Mouse (Mus musculus) intestine, postnatal 0 days (tissue): Measurements from ENCODE around the gene Bola2. TPM values are rescaled to one million over a fixed set of nuclear protein-coding genes. Genes with fewer than 3 reads are reported as not detected.
"Not testable (repeated sequence)": the region's sequence is repeated elsewhere in the genome, so short reads cannot be mapped to it uniquely, and the experiment has no call there.

Experiments
- ATAC-seq: fragments of 200-750 bp; cut with Nextera tagmentation; 2 replicates; pipeline ENCODE4 v1.8.0; 2017; ENCODE audit warnings: mild to moderate bottlenecking, moderate TSS enrichment, moderate library complexity
- H3K27ac ChIP-seq: fragments of 300-500 bp; sonication (generic); 2 replicates; pipeline ENCODE4 v1.5.1; 2014; ENCODE audit warnings: mild to moderate bottlenecking, low read depth, low read length, moderate library complexity
- H3K27me3 ChIP-seq: fragments of 300-500 bp; sonication (generic); replicated peaks from 2 replicates; pipeline ENCODE4 v1.6.1; 2014; ENCODE audit warnings: low read length, mixed read lengths; ENCODE audit not compliant: control insufficient read depth, insufficient read depth
- H3K36me3 ChIP-seq: fragments of 300-500 bp; sonication (generic); 2 replicates; pipeline ENCODE4 v1.6.1; 2014; ENCODE audit warnings: mild to moderate bottlenecking, moderate library complexity; ENCODE audit not compliant: control insufficient read depth, insufficient read depth
- H3K4me1 ChIP-seq: fragments of 300-500 bp; sonication (generic); replicated peaks from 2 replicates; pipeline ENCODE4 v1.6.1; 2014; ENCODE audit warnings: antibody characterized with exemption, low read length, mixed read lengths; ENCODE audit not compliant: control insufficient read depth, insufficient read depth
- H3K4me2 ChIP-seq: fragments of 300-500 bp; sonication (generic); replicated peaks from 2 replicates; pipeline ENCODE4 v1.6.1; 2014; ENCODE audit warnings: low read depth, mild to moderate bottlenecking, moderate library complexity
- H3K4me3 ChIP-seq: fragments of 300-500 bp; sonication (generic); 2 replicates; pipeline ENCODE4 v1.5.1; 2014; ENCODE audit warnings: low read depth, low read length
- H3K9ac ChIP-seq: fragments of 300-500 bp; sonication (generic); 2 replicates; pipeline ENCODE4 v1.6.1; 2014; ENCODE audit warnings: mild to moderate bottlenecking, low read depth, low read length
- H3K9me3 ChIP-seq: fragments of 300-500 bp; sonication (generic); 2 replicates; pipeline ENCODE4 v1.6.1; 2016; ENCODE audit warnings: mixed run types; ENCODE audit not compliant: control insufficient read depth
- CTCF ChIP-seq: sonication (generic); IDR thresholded peaks from 2 replicates; pipeline ENCODE4 v1.5.1; 2016; ENCODE audit warnings: low read depth, mild to moderate bottlenecking, control low read depth, antibody characterized with exemption, moderate library complexity
- WGBS: fragments of 180-500 bp; shearing (Covaris S2); extraction: QIAGEN DNeasy Blood & Tissue Kit; methylation state at CpG from one replicate; pipeline ENCODE4 v1.1.7; 2014; 5-methylcytosine and 5-hydroxymethylcytosine counted together
- polyA plus RNA-seq: library from polyadenylated mRNA; unstranded; fragments of >200 nt; fragmentation: Nextera tagmentation; extraction: Ambion mirVana; gene quantifications from 2 replicates; pipeline ENCODE4 v1.2.1, GENCODE M21; 2015

Bola2 gene
- polyA plus RNA-seq, 1 experiment from 2014 or later = 80.4 TPM

GRCm38 (mm10) chr7:126678545-126679341 is 16.5 kb upstream of the Bola2 start:
- Histone ChIP-seq H3K4me2 (no peak overlapping the region), H3K9me3 (no peaks in the 10 kb centered on the region), H3K36me3 (no peaks in the 10 kb centered on the region), H3K27me3 (no peaks in the 10 kb centered on the region), H3K4me3 (no peak overlapping the region), H3K4me1 (peaks cover 2% of the 10 kb centered on the region; the same call in 1 of the 2 replicates), H3K9ac (no peak overlapping the region), H3K27ac (no peak overlapping the region)
- peak; percentile 22; the same call in 1 of the 2 replicates for TF ChIP-seq CTCF
- 36% methylated on average over 8 of the region's 8 CpGs for WGBS
- ATAC-seq = no peak

GRCm38 (mm10) chr7:126679683-126680082 is 15.5 kb upstream of the Bola2 start:
- Histone ChIP-seq H3K4me3 (no peak overlapping the region), H3K9ac (no peak overlapping the region), H3K4me2 (no peak overlapping the region), H3K27me3 (no peaks in the 10 kb centered on the region), H3K27ac (no peak overlapping the region), H3K9me3 (no peaks in the 10 kb centered on the region), H3K36me3 (no peaks in the 10 kb centered on the region), H3K4me1 (peaks cover 2% of the 10 kb centered on the region; the same call in 1 of the 2 replicates)
- ATAC-seq = no peak
- no peak for TF ChIP-seq CTCF
- 89% methylated on average over 5 of the region's 5 CpGs for WGBS

GRCm38 (mm10) chr7:126681221-126681620 is 14.0 kb upstream of the Bola2 start:
- WGBS = 44% methylated on average over 5 of the region's 5 CpGs
- TF ChIP-seq CTCF = 0 out of 2 replicates have a peak, but pooled peaks have one; percentile 14
- Histone ChIP-seq H3K9me3 (no peaks in the 10 kb centered on the region), H3K27ac (no peak overlapping the region), H3K36me3 (no peaks in the 10 kb centered on the region), H3K4me1 (peaks cover 2% of the 10 kb centered on the region; the same call in 1 of the 2 replicates), H3K4me2 (no peak overlapping the region), H3K9ac (no peak overlapping the region), H3K4me3 (no peak overlapping the region), H3K27me3 (no peaks in the 10 kb centered on the region)
- peak; percentile 77 for ATAC-seq

GRCm38 (mm10) chr7:126688156-126688555 is 7.0 kb upstream of the Bola2 start:
- H3K4me2 ChIP-seq, H3K27ac ChIP-seq, ATAC-seq, H3K27me3 ChIP-seq, H3K4me3 ChIP-seq, H3K9ac ChIP-seq, H3K9me3 ChIP-seq, H3K4me1 ChIP-seq: not testable (repeated sequence)
- peaks cover 20% of the 10 kb centered on the region for H3K36me3 ChIP-seq
- WGBS = 62% methylated on average over 4 of the region's 4 CpGs

GRCm38 (mm10) chr7:126689021-126689420 is 6.2 kb upstream of the Bola2 start:
- Histone ChIP-seq H3K4me3 (no peak overlapping the region), H3K4me1 (no peaks in the 10 kb centered on the region), H3K9me3 (no peaks in the 10 kb centered on the region), H3K27ac (no peak overlapping the region), H3K9ac (no peak overlapping the region), H3K4me2 (no peak overlapping the region), H3K27me3 (no peaks in the 10 kb centered on the region), H3K36me3 (peaks cover 20% of the 10 kb centered on the region)
- no peak for TF ChIP-seq CTCF
- 69% methylated on average over 3 of the region's 3 CpGs for WGBS
- ATAC-seq = no peak

GRCm38 (mm10) chr7:126690737-126691136 is 4.5 kb upstream of the Bola2 start:
- H3K27me3 ChIP-seq = no peaks in the 10 kb centered on the region
- H3K4me1 ChIP-seq = no peaks in the 10 kb centered on the region
- ATAC-seq = no peak
- H3K27ac ChIP-seq = no peak overlapping the region
- H3K4me2 ChIP-seq = no peak overlapping the region
- 91% methylated on average over 3 of the region's 3 CpGs for WGBS
- TF ChIP-seq CTCF = no peak
- no peak overlapping the region for H3K4me3 ChIP-seq
- H3K9me3 ChIP-seq = no peaks in the 10 kb centered on the region
- H3K36me3 ChIP-seq = peaks cover 20% of the 10 kb centered on the region
- no peak overlapping the region for H3K9ac ChIP-seq
